Mouse (Mus musculus): ENCODE measurements around the gene Stpg3. TPM values are rescaled to one million over a fixed set of nuclear protein-coding genes. Genes with fewer than 3 reads are reported as not detected.

The Stpg3 gene
- polyA plus RNA-seq, 1 experiment from 2014 or later: not detected

- WGBS: 88% methylated on average over 10 of the region's 10 CpGs
- Histone ChIP-seq H3K36me3 (peaks cover 54% of the 10 kb centered on the region), H3K9me3 (replicated peaks) (no peaks in the 10 kb centered on the region)
Measured at GRCm38 (mm10) chr2:25246183-25247072, 32.0 kb upstream of the Stpg3 start, which contains the start of gene AL732309.1. TSS of gene AL732309.1 (minus strand) at chr2:25246863.

GRCm38 (mm10) chr2:25244144-25244543, 29.7 kb upstream of the Stpg3 start:
- ATAC-seq (ENCODE audit: insufficient number of reproducible peaks, low FRiP score): no peak
- Histone ChIP-seq H3K27me3 (replicated peaks) (peaks cover 36% of the 10 kb centered on the region), H3K4me2 (no peak overlapping the region), H3K36me3 (peaks cover 31% of the 10 kb centered on the region), H3K4me3 (no peak overlapping the region), H3K9me3 (replicated peaks) (no peaks in the 10 kb centered on the region), H3K4me1 (replicated peaks) (peaks cover 25% of the 10 kb centered on the region), H3K9ac (no peak overlapping the region), H3K27ac (ENCODE audit: poor library complexity, severe bottlenecking) (no peak overlapping the region)
- 85% methylated on average over 4 of the region's 4 CpGs for WGBS

More at GRCm38 (mm10) chr2:25246183-25247072, 32.0 kb upstream of the Stpg3 start, which contains the start of gene AL732309.1:
- Histone ChIP-seq H3K27me3 (replicated peaks) (peaks cover 25% of the 10 kb centered on the region), H3K27ac (ENCODE audit: poor library complexity, severe bottlenecking) (no peak within 1 kb of the TSS), H3K4me2 (no peak within 1 kb of the TSS), H3K9ac (no peak within 1 kb of the TSS), H3K4me1 (replicated peaks) (peaks cover 14% of the 10 kb centered on the region), H3K4me3 (no peak within 1 kb of the TSS)
- no peak for ATAC-seq (ENCODE audit: insufficient number of reproducible peaks, low FRiP score)

- Histone ChIP-seq H3K4me3 (no peak overlapping the region), H3K36me3 (peaks cover 23% of the 10 kb centered on the region), H3K4me2 (no peak overlapping the region), H3K9ac (no peak overlapping the region), H3K27me3 (replicated peaks) (peaks cover 41% of the 10 kb centered on the region), H3K27ac (ENCODE audit: poor library complexity, severe bottlenecking) (no peak overlapping the region), H3K9me3 (replicated peaks) (no peaks in the 10 kb centered on the region), H3K4me1 (replicated peaks) (peaks cover 25% of the 10 kb centered on the region)
- ATAC-seq (ENCODE audit: insufficient number of reproducible peaks, low FRiP score): no peak
- 75% methylated on average over 8 of the region's 8 CpGs for WGBS
Measured at GRCm38 (mm10) chr2:25243342-25243741, 28.9 kb upstream of the Stpg3 start.

- Histone ChIP-seq H3K9me3 (replicated peaks) (no peaks in the 10 kb centered on the region), H3K27me3 (replicated peaks) (peaks cover 41% of the 10 kb centered on the region), H3K27ac (ENCODE audit: poor library complexity, severe bottlenecking) (no peak within 1 kb of the TSS), H3K4me1 (replicated peaks) (peaks cover 25% of the 10 kb centered on the region), H3K4me3 (peak within 1 kb of the TSS; percentile 60), H3K36me3 (0 out of 2 replicates have a peak, but pooled peaks cover 12% of the 10 kb centered on the region), H3K4me2 (peak within 1 kb of the TSS; percentile 95), H3K9ac (peak within 1 kb of the TSS; percentile 66)
- WGBS: under 1% methylated on average over 59 of the region's 59 CpGs
- ATAC-seq (ENCODE audit: insufficient number of reproducible peaks, low FRiP score): no peak
Measured at GRCm38 (mm10) chr2:25242101-25242506, 27.7 kb upstream of the Stpg3 start, which contains the start of the genes Rnf208 and Cysrt1. TSS of gene Rnf208 (plus strand) at chr2:25242255. TSS of gene Cysrt1 (minus strand) at chr2:25242452.

GRCm38 (mm10) chr2:25241438-25241775, 27.0 kb upstream of the Stpg3 start:
- Histone ChIP-seq H3K4me2 (peak overlapping the region; percentile 95), H3K27ac (ENCODE audit: poor library complexity, severe bottlenecking) (no peak overlapping the region), H3K27me3 (replicated peaks) (peaks cover 41% of the 10 kb centered on the region), H3K9ac (no peak overlapping the region), H3K36me3 (0 out of 2 replicates have a peak, but pooled peaks cover 12% of the 10 kb centered on the region), H3K4me1 (replicated peaks) (peaks cover 25% of the 10 kb centered on the region), H3K4me3 (peak overlapping the region; percentile 60), H3K9me3 (replicated peaks) (no peaks in the 10 kb centered on the region)
- 22% methylated on average over 6 of the region's 6 CpGs for WGBS
- ATAC-seq (ENCODE audit: insufficient number of reproducible peaks, low FRiP score): no peak

- Histone ChIP-seq H3K4me3 (peak overlapping the region; percentile 60), H3K27me3 (replicated peaks) (peaks cover 46% of the 10 kb centered on the region), H3K9ac (peak overlapping the region; percentile 15; the same call in 1 of the 2 replicates), H3K36me3 (0 out of 2 replicates have a peak, but pooled peaks cover 7% of the 10 kb centered on the region), H3K27ac (ENCODE audit: poor library complexity, severe bottlenecking) (no peak overlapping the region), H3K4me2 (peak overlapping the region; percentile 95), H3K9me3 (replicated peaks) (no peaks in the 10 kb centered on the region), H3K4me1 (replicated peaks) (peaks cover 25% of the 10 kb centered on the region)
- ATAC-seq (ENCODE audit: insufficient number of reproducible peaks, low FRiP score): peak; percentile 66
- 1% methylated on average over 29 of the region's 29 CpGs for WGBS
Measured at GRCm38 (mm10) chr2:25240723-25241437, 26.4 kb upstream of the Stpg3 start.

- Histone ChIP-seq H3K4me3 (peak overlapping the region; percentile 60), H3K27ac (ENCODE audit: poor library complexity, severe bottlenecking) (no peak overlapping the region), H3K36me3 (0 out of 2 replicates have a peak, but pooled peaks cover 2% of the 10 kb centered on the region), H3K9me3 (replicated peaks) (no peaks in the 10 kb centered on the region), H3K4me1 (replicated peaks) (peaks cover 25% of the 10 kb centered on the region), H3K4me2 (peak overlapping the region; percentile 95), H3K9ac (peak overlapping the region; percentile 15; the same call in 1 of the 2 replicates), H3K27me3 (replicated peaks) (peaks cover 50% of the 10 kb centered on the region)
- WGBS: 54% methylated on average over 8 of the region's 8 CpGs
- no peak for ATAC-seq (ENCODE audit: insufficient number of reproducible peaks, low FRiP score)
Measured at GRCm38 (mm10) chr2:25240310-25240709, 25.9 kb upstream of the Stpg3 start.

- WGBS: 80% methylated on average over 3 of the region's 3 CpGs
- H3K27me3 ChIP-seq (replicated peaks): peaks cover 56% of the 10 kb centered on the region
- no peaks in the 10 kb centered on the region for H3K9me3 ChIP-seq (replicated peaks)
- H3K4me2 ChIP-seq: no peak overlapping the region
- no peak overlapping the region for H3K27ac ChIP-seq (ENCODE audit: poor library complexity, severe bottlenecking)
- H3K9ac ChIP-seq: no peak overlapping the region
- H3K4me3 ChIP-seq: no peak overlapping the region
- peaks cover 25% of the 10 kb centered on the region for H3K4me1 ChIP-seq (replicated peaks)
- no peaks in the 10 kb centered on the region for H3K36me3 ChIP-seq
- no peak for ATAC-seq (ENCODE audit: insufficient number of reproducible peaks, low FRiP score)
Measured at GRCm38 (mm10) chr2:25239766-25240165, 25.3 kb upstream of the Stpg3 start.

- Histone ChIP-seq H3K27ac (ENCODE audit: poor library complexity, severe bottlenecking) (no peak overlapping the region), H3K4me1 (replicated peaks) (peaks cover 25% of the 10 kb centered on the region), H3K4me3 (no peak overlapping the region), H3K27me3 (replicated peaks) (peaks cover 62% of the 10 kb centered on the region), H3K9me3 (replicated peaks) (no peaks in the 10 kb centered on the region), H3K9ac (no peak overlapping the region), H3K36me3 (no peaks in the 10 kb centered on the region), H3K4me2 (no peak overlapping the region)
- no peak for ATAC-seq (ENCODE audit: insufficient number of reproducible peaks, low FRiP score)
Measured at GRCm38 (mm10) chr2:25238106-25238505, 23.7 kb upstream of the Stpg3 start.

- Histone ChIP-seq H3K27me3 (replicated peaks) (peaks cover 62% of the 10 kb centered on the region), H3K4me3 (no peak overlapping the region), H3K36me3 (no peaks in the 10 kb centered on the region), H3K9me3 (replicated peaks) (no peaks in the 10 kb centered on the region), H3K4me1 (replicated peaks) (peaks cover 21% of the 10 kb centered on the region), H3K4me2 (no peak overlapping the region), H3K9ac (no peak overlapping the region), H3K27ac (ENCODE audit: poor library complexity, severe bottlenecking) (no peak overlapping the region)
- WGBS: 54% methylated on average over 4 of the region's 4 CpGs
- ATAC-seq (ENCODE audit: insufficient number of reproducible peaks, low FRiP score): no peak
Measured at GRCm38 (mm10) chr2:25237522-25237921, 23.1 kb upstream of the Stpg3 start.

- Histone ChIP-seq H3K9me3 (replicated peaks) (no peaks in the 10 kb centered on the region), H3K4me3 (no peak within 1 kb of the TSS), H3K27ac (ENCODE audit: poor library complexity, severe bottlenecking) (no peak within 1 kb of the TSS)
Measured at GRCm38 (mm10) chr2:25236614-25237013, 22.2 kb upstream of the Stpg3 start, which contains the start of gene Rnf224. TSS of gene Rnf224 (minus strand) at chr2:25236787.

More at GRCm38 (mm10) chr2:25236614-25237013, 22.2 kb upstream of the Stpg3 start, which contains the start of gene Rnf224:
- no peak for ATAC-seq (ENCODE audit: insufficient number of reproducible peaks, low FRiP score)
- WGBS: 23% methylated on average over 8 of the region's 8 CpGs
- H3K27me3 ChIP-seq (replicated peaks): peaks cover 63% of the 10 kb centered on the region
- H3K36me3 ChIP-seq: no peaks in the 10 kb centered on the region
- H3K4me2 ChIP-seq: peak within 1 kb of the TSS; percentile 2; the same call in 1 of the 2 replicates
- H3K9ac ChIP-seq: no peak within 1 kb of the TSS
- peaks cover 13% of the 10 kb centered on the region for H3K4me1 ChIP-seq (replicated peaks)

All from heart, embryonic 12.5 days (tissue).